Mouse (Mus musculus) heart, postnatal 36 days (tissue): ENCODE measurements at regions not wholly inside any gene's neighbourhood (a gene's known extent, or its start where the extent isn't known, plus 50 kb on each side); places are given as distances from the start of the nearest gene placed in this dataset.

Experiments used
- DNase-seq, 2 experiments: peaks; one replicate each; pipeline ENCODE4 v3.0.0; 2021 to 2022
- intact Hi-C: fragments of 180-260 bp; cut with DNase I; formaldehyde crosslinking; loops from one replicate; pipeline ENCODE4 v1.15.1; 2025

GRCm38 (mm10) chr1:57164443-57164842, 186.0 kb upstream of the Satb2 start:
- intact Hi-C loops, result no loop called here
- DNase-seq, result no peak

- intact Hi-C loops, result no loop called here
- DNase-seq, result peak in 1 of 2 experiments; percentile 4
Observed at GRCm38 (mm10) chr1:57174289-57174890, 195.9 kb upstream of the Satb2 start.

- intact Hi-C loops, result no loop called here
- DNase-seq, result no peak
Observed at GRCm38 (mm10) chr1:57188796-57189319, 188.6 kb upstream of the 1700066M21Rik start.

GRCm38 (mm10) chr1:57201274-57201673, 176.1 kb upstream of the 1700066M21Rik start:
- intact Hi-C loops, result no loop called here
- DNase-seq, result no peak

GRCm38 (mm10) chr1:57204331-57204730, 173.1 kb upstream of the 1700066M21Rik start:
- no peak for DNase-seq
- intact Hi-C loops, result loop anchor here (2.0 kb wide), 1 partner anchor 1318 kb away; no protein-coding TSS in a partner anchor

- DNase-seq, result peak; percentile 54 to 70
- intact Hi-C loops, result loop anchor here (2.0 to 5.0 kb wide), 4 partner anchors 132 to 1319 kb away; partner anchors contain the start of gene Satb2
Observed at GRCm38 (mm10) chr1:57205198-57205987, 172.0 kb upstream of the 1700066M21Rik start.

- DNase-seq, result no peak
- intact Hi-C loops, result loop anchor here (1.0 to 5.0 kb wide), 4 partner anchors 131 to 1316 kb away; partner anchors contain the start of gene Satb2
Observed at GRCm38 (mm10) chr1:57206496-57206895, 170.9 kb upstream of the 1700066M21Rik start.

GRCm38 (mm10) chr1:57206944-57207343, 170.5 kb upstream of the 1700066M21Rik start:
- intact Hi-C loops, result loop anchor here (1.0 to 5.0 kb wide), 4 partner anchors 130 to 1317 kb away; partner anchors contain the start of gene Satb2
- DNase-seq, result no peak

- no peak for DNase-seq
- intact Hi-C loops, result loop anchor here (5.0 kb wide), 3 partner anchors 129 to 1246 kb away; partner anchors contain the start of gene Satb2
Observed at GRCm38 (mm10) chr1:57208415-57208814, 169.0 kb upstream of the 1700066M21Rik start.

- intact Hi-C loops, result loop anchor here (5.0 kb wide), 3 partner anchors 128 to 1247 kb away; partner anchors contain the start of gene Satb2
- no peak for DNase-seq
Observed at GRCm38 (mm10) chr1:57209281-57209680, 168.1 kb upstream of the 1700066M21Rik start.

- no peak for DNase-seq
- intact Hi-C loops, result no loop called here
Observed at GRCm38 (mm10) chr1:57211046-57211445, 166.4 kb upstream of the 1700066M21Rik start.

GRCm38 (mm10) chr1:57213428-57213874, 164.0 kb upstream of the 1700066M21Rik start:
- intact Hi-C loops, result no loop called here
- no peak for DNase-seq

GRCm38 (mm10) chr1:57214266-57214665, 163.2 kb upstream of the 1700066M21Rik start:
- DNase-seq, result no peak

GRCm38 (mm10) chr1:57217656-57218055, 159.8 kb upstream of the 1700066M21Rik start:
- intact Hi-C loops, result no loop called here

More at GRCm38 (mm10) chr1:57214266-57214665, 163.2 kb upstream of the 1700066M21Rik start:
- intact Hi-C loops, result no loop called here

GRCm38 (mm10) chr1:57218127-57218526, 159.3 kb upstream of the 1700066M21Rik start:
- DNase-seq, result no peak
- intact Hi-C loops, result no loop called here

More at GRCm38 (mm10) chr1:57217656-57218055, 159.8 kb upstream of the 1700066M21Rik start:
- DNase-seq, result no peak

- DNase-seq, result no peak
- intact Hi-C loops, result no loop called here
Observed at GRCm38 (mm10) chr1:57218616-57219015, 158.8 kb upstream of the 1700066M21Rik start.

GRCm38 (mm10) chr1:57224425-57225104, 152.9 kb upstream of the 1700066M21Rik start:
- intact Hi-C loops, result no loop called here
- peak; percentile 9 to 26 for DNase-seq

GRCm38 (mm10) chr1:57243607-57244408, 133.6 kb upstream of the 1700066M21Rik start:
- intact Hi-C loops, result no loop called here
- DNase-seq, result no peak

GRCm38 (mm10) chr1:57259626-57260025, 117.8 kb upstream of the 1700066M21Rik start:
- intact Hi-C loops, result no loop called here
- DNase-seq, result no peak
